Mouse (Mus musculus): Measurements from ENCODE around the gene Tjap1. TPM values are rescaled to one million over a fixed set of nuclear protein-coding genes. Genes with fewer than 3 reads are reported as not detected.

Tjap1 gene
- polyA plus RNA-seq, 1 experiment from 2014 or later = 6.2 TPM

DNA sequence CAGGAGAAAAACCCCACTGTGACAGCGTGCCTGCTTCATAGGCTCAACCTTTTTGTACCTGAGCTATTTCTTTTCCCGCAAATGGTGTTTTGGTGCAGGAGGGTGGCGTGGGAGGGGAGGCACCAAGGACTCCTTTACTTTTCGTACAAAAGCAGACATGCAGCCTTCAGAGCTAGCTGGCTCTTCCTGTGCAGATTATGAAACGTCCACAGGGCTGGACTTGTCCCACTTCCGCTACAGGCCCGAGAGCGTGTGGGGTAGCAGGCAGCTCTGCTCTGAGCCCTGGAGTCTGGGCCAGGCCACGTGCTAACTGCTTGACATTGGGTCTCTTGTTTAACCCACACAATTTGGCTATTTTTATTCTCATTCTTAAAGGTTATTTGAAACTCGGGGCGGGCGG is 19.1 kb upstream of the Tjap1 start:
- no peak for ATAC-seq
- Histone ChIP-seq H3K4me2 (ENCODE audit: low read depth, low read length) (no peak overlapping the region), H3K4me1 (ENCODE audit: insufficient read depth) (peaks cover 17% of the 10 kb centered on the region), H3K36me3 (replicated peaks; ENCODE audit: insufficient read depth, low read length) (0 out of 2 replicates have a peak, but pooled peaks cover 2% of the 10 kb centered on the region), H3K9me3 (ENCODE audit: low read length) (no peaks in the 10 kb centered on the region), H3K4me3 (ENCODE audit: low read depth, low read length) (no peak overlapping the region), H3K9ac (replicated peaks) (no peak overlapping the region), H3K27ac (ENCODE audit: low read depth) (no peak overlapping the region), H3K27me3 (ENCODE audit: insufficient read depth, low read length) (peaks cover 28% of the 10 kb centered on the region)
- WGBS (ENCODE audit: insufficient replicate concordance) = 60% methylated on average over 12 of the region's 12 CpGs
- TF ChIP-seq EP300 (IDR thresholded peaks at IDR 0.05; ENCODE audit: low read depth) (no peak), CTCF (IDR thresholded peaks at IDR 0.05; ENCODE audit: low read depth) (no peak)
- no peak for DNase-seq

DNA sequence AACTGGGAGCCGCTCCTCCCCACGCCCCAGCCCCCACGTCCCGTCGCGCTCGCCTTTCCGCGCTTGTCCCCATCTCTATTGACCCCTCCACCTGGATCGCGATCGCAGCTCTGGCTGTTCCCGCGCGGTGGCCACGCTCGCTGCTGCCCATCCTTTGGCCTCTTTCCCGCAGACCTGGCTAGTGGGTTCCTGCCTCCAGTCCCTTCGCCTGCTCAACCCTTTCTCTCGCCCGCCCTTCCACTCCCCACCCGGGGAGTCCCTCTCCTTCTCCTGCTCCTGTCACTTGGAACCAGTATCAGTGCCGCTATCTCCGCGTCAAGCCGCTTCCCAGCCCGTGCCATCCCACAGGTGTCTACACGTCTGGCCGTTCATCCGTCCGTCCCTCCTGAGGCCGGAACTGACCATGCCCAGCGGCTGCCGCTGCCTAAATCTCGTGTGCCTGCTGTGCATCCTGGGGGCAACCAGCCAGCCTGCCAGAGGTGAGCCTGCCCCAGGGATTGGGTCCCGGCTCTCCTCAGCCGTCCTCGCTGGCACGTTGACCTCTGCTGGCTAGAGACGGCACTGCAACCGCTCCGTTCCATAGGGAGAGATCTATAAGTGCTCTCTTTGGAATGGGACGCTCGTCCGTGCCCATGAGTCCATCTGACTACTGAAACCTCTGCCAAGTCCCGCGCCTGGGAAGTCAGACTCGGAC is 15.5 kb upstream of the Tjap1 start:
- H3K4me3 ChIP-seq (ENCODE audit: low read depth, low read length) = peak overlapping the region; percentile 56
- TF ChIP-seq EP300 (IDR thresholded peaks at IDR 0.05; ENCODE audit: low read depth) (no peak), CTCF (IDR thresholded peaks at IDR 0.05; ENCODE audit: low read depth) (peak; percentile 91)
- H3K9me3 ChIP-seq (ENCODE audit: low read length) = no peaks in the 10 kb centered on the region
- 2% methylated on average over 39 of the region's 48 CpGs for WGBS (ENCODE audit: insufficient replicate concordance)
- H3K27me3 ChIP-seq (ENCODE audit: insufficient read depth, low read length) = peaks cover 53% of the 10 kb centered on the region
- peak; percentile 84 for DNase-seq
- peak overlapping the region; percentile 88 for H3K4me2 ChIP-seq (ENCODE audit: low read depth, low read length)
- ATAC-seq = peak; percentile 80
- no peak overlapping the region for H3K9ac ChIP-seq (replicated peaks)
- peaks cover 17% of the 10 kb centered on the region for H3K4me1 ChIP-seq (ENCODE audit: insufficient read depth)
- H3K27ac ChIP-seq (ENCODE audit: low read depth) = no peak overlapping the region
- H3K36me3 ChIP-seq (replicated peaks; ENCODE audit: insufficient read depth, low read length) = no peaks in the 10 kb centered on the region

DNA sequence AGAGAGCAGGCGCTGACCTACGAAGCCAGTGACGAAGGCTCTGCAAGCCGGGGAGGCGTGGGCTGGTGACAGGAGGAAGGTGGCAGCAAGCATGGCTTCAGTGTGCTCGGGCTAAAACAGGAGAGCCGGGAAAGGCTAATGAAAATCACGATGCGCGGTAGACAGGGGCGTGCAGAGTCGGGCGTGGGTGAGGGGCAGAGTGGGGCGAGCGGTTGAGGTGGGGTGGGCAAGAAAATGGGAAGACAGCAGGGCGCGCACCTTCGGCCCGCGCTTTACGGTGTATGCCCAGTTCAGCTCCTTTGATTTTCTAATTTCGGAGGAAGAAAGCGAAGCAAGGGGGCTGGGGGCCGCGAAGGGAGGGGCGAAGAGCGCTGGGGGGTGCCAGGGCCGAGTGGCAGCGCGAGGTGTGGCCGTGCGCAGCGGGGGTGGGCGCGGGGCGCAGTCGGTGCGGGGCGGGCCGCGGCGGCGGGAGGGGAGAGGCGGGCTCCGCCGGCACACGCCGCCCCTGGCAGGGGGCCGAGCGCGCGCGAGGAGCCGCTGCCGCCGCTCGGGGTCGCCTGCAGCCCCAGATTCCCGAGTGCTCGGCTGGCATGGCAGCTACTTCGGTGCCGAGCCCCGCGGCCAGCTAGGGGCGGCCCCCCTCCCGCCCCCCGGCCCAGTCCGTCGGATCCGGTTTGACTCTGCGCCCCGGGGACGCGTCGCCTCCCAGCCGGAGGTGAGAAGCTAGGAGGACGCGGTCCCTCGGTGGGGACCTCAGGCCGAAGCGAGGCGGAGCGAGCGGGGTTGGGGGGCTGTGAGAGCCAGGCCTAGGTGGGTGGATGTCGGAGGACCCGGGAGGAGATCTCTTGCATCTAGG is 14.8 kb upstream of the Tjap1 start, which contains the start of gene Dlk2:
Gene Dlk2 (plus strand): TSS at position 58 of the 856 bp plus-strand sequence.
- TF ChIP-seq EP300 (IDR thresholded peaks at IDR 0.05; ENCODE audit: low read depth) (no peak), CTCF (IDR thresholded peaks at IDR 0.05; ENCODE audit: low read depth) (no peak)
- Histone ChIP-seq H3K27me3 (ENCODE audit: insufficient read depth, low read length) (peaks cover 55% of the 10 kb centered on the region), H3K4me1 (ENCODE audit: insufficient read depth) (peaks cover 17% of the 10 kb centered on the region), H3K9ac (replicated peaks) (0 out of 2 replicates have a peak within 1 kb of the TSS, but pooled peaks have one; percentile 21), H3K36me3 (replicated peaks; ENCODE audit: insufficient read depth, low read length) (no peaks in the 10 kb centered on the region), H3K9me3 (ENCODE audit: low read length) (no peaks in the 10 kb centered on the region), H3K4me3 (ENCODE audit: low read depth, low read length) (peak within 1 kb of the TSS; percentile 56), H3K4me2 (ENCODE audit: low read depth, low read length) (peak within 1 kb of the TSS; percentile 88), H3K27ac (ENCODE audit: low read depth) (no peak within 1 kb of the TSS)
- ATAC-seq (no peak), DNase-seq (no peak)
- WGBS (ENCODE audit: insufficient replicate concordance) = under 1% methylated on average over 51 of the region's 86 CpGs

DNA sequence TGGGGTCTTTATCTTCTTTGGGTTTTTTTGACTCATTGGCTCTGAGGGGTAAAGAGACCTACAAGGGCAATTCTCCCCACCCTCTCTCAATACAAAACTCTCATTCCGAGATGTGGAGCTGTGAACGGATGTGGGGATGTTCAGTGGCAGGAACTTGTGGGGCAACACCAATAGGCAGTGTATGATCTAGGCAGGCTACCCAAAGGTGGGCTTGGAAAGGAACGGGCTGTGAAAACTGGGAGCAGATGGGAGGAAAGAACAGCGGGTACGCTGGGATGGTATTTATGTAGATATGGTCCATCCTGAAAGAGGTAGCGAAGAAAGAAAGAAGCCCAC is 14.2 kb upstream of the Tjap1 start:
- DNase-seq = no peak
- WGBS (ENCODE audit: insufficient replicate concordance) = 10% methylated on average over 6 of the region's 6 CpGs
- no peak overlapping the region for H3K9ac ChIP-seq (replicated peaks)
- H3K4me3 ChIP-seq (ENCODE audit: low read depth, low read length) = peak overlapping the region; percentile 56; the same call in 1 of the 2 replicates
- H3K27me3 ChIP-seq (ENCODE audit: insufficient read depth, low read length) = peaks cover 55% of the 10 kb centered on the region
- H3K36me3 ChIP-seq (replicated peaks; ENCODE audit: insufficient read depth, low read length) = no peaks in the 10 kb centered on the region
- TF ChIP-seq CTCF (IDR thresholded peaks at IDR 0.05; ENCODE audit: low read depth) = no peak
- no peak for TF ChIP-seq EP300 (IDR thresholded peaks at IDR 0.05; ENCODE audit: low read depth)
- H3K9me3 ChIP-seq (ENCODE audit: low read length) = no peaks in the 10 kb centered on the region
- H3K4me2 ChIP-seq (ENCODE audit: low read depth, low read length) = peak overlapping the region; percentile 88
- no peak for ATAC-seq
- no peak overlapping the region for H3K27ac ChIP-seq (ENCODE audit: low read depth)
- H3K4me1 ChIP-seq (ENCODE audit: insufficient read depth) = peaks cover 17% of the 10 kb centered on the region

DNA sequence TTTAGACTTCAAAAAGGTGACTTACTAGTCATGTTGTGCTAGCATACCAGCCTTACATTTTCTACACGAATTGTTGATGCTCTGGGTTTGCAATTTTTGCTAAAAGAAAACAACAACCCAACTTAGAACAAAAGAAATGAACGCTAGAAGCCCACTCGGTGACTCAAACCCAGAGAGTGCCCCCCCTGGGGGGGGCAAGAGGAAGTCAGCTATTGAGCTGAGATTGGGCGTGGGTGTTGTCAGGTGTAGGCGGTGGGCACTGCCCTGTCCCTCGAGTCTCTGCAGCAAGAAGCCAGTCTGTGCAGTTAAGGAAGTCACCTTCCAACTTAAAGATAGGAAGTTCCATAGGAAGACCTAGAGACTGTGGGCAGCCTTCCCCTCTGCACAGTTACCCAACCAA is 13.8 kb upstream of the Tjap1 start:
- 24% methylated on average over 6 of the region's 6 CpGs for WGBS (ENCODE audit: insufficient replicate concordance)
- no peak overlapping the region for H3K4me2 ChIP-seq (ENCODE audit: low read depth, low read length)
- H3K27me3 ChIP-seq (ENCODE audit: insufficient read depth, low read length) = peaks cover 55% of the 10 kb centered on the region
- DNase-seq (no peak), ATAC-seq (no peak)
- no peak for TF ChIP-seq EP300 (IDR thresholded peaks at IDR 0.05; ENCODE audit: low read depth)
- no peak for TF ChIP-seq CTCF (IDR thresholded peaks at IDR 0.05; ENCODE audit: low read depth)
- H3K4me3 ChIP-seq (ENCODE audit: low read depth, low read length) = no peak overlapping the region
- no peak overlapping the region for H3K9ac ChIP-seq (replicated peaks)
- no peaks in the 10 kb centered on the region for H3K9me3 ChIP-seq (ENCODE audit: low read length)
- H3K27ac ChIP-seq (ENCODE audit: low read depth) = no peak overlapping the region
- no peaks in the 10 kb centered on the region for H3K36me3 ChIP-seq (replicated peaks; ENCODE audit: insufficient read depth, low read length)
- peaks cover 17% of the 10 kb centered on the region for H3K4me1 ChIP-seq (ENCODE audit: insufficient read depth)

DNA sequence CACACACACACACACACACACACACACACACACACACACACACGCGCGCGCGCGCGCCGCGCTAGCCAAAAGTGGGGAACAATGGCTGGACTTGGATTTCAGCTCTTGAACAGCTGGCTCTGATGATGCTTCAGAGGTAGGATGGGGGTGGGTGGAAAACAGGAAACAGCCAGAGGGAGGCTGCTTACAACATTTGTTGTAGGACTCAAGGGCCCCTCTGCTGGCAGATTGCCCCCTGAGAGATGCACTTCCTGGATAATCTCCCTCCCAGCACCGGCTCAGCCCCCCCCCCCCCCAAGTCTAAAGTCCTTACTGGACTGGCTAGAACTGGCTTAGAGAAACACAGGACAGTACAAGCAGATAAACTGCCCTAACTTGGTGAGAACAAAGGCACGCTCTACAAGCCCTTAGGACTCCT is 4.9 kb upstream of the Tjap1 start:
- no peaks in the 10 kb centered on the region for H3K9me3 ChIP-seq (ENCODE audit: low read length)
- peaks cover 5% of the 10 kb centered on the region for H3K4me1 ChIP-seq (ENCODE audit: insufficient read depth)
- no peak overlapping the region for H3K4me2 ChIP-seq (ENCODE audit: low read depth, low read length)
- H3K4me3 ChIP-seq (ENCODE audit: low read depth, low read length) = no peak overlapping the region
- no peak overlapping the region for H3K9ac ChIP-seq (replicated peaks)
- no peak overlapping the region for H3K27ac ChIP-seq (ENCODE audit: low read depth)
- no peak for ATAC-seq
- TF ChIP-seq EP300 (IDR thresholded peaks at IDR 0.05; ENCODE audit: low read depth) = no peak
- TF ChIP-seq CTCF (IDR thresholded peaks at IDR 0.05; ENCODE audit: low read depth) = no peak
- H3K36me3 ChIP-seq (replicated peaks; ENCODE audit: insufficient read depth, low read length) = no peaks in the 10 kb centered on the region
- no peak for DNase-seq
- WGBS (ENCODE audit: insufficient replicate concordance) = 54% methylated on average over 11 of the region's 11 CpGs
- no peaks in the 10 kb centered on the region for H3K27me3 ChIP-seq (ENCODE audit: insufficient read depth, low read length)

Measured in liver, postnatal 0 days (tissue).